Mouse (Mus musculus): ENCODE results near the gene Plrg1.

Plrg1 gene

GRCm38 (mm10) chr3:83055281-83056038, at the start of gene Plrg1:
Gene Plrg1, plus strand, starts transcription at chr3:83055522.
- in situ Hi-C loops (cut with MboI; ENCODE audit: unreplicated experiment in 2 of 2), result loop anchor here in 1 of 2 experiments (10.0 kb wide), 1 partner anchor 701 kb away; the partner anchor contains the start of gene Map9

GRCm38 (mm10) chr3:83007557-83007956, 47.8 kb upstream of the Plrg1 start, which contains the start of gene Fgg:
Gene Fgg, plus strand, starts transcription at chr3:83007724.
- in situ Hi-C loops (cut with MboI; ENCODE audit: unreplicated experiment in 2 of 2), result no loop called here

GRCm38 (mm10) chr3:83010291-83010690, 45.0 kb upstream of the Plrg1 start:
- in situ Hi-C loops (cut with MboI; ENCODE audit: unreplicated experiment in 2 of 2), result no loop called here

GRCm38 (mm10) chr3:83011136-83011535, 44.2 kb upstream of the Plrg1 start:
- in situ Hi-C loops (cut with MboI; ENCODE audit: unreplicated experiment in 2 of 2), result no loop called here

- in situ Hi-C loops (cut with MboI; ENCODE audit: unreplicated experiment in 2 of 2), result no loop called here
These were observed 43.8 kb upstream of the Plrg1 start for GRCm38 (mm10) chr3:83011565-83011964.

- in situ Hi-C loops (cut with MboI; ENCODE audit: unreplicated experiment in 2 of 2), result no loop called here
These were observed 42.7 kb upstream of the Plrg1 start for GRCm38 (mm10) chr3:83012636-83013035.

GRCm38 (mm10) chr3:83013951-83014350, 41.4 kb upstream of the Plrg1 start:
- in situ Hi-C loops (cut with MboI; ENCODE audit: unreplicated experiment in 2 of 2), result no loop called here

- in situ Hi-C loops (cut with MboI; ENCODE audit: unreplicated experiment in 2 of 2), result no loop called here
These were observed 39.1 kb upstream of the Plrg1 start for GRCm38 (mm10) chr3:83016236-83016635.

- in situ Hi-C loops (cut with MboI; ENCODE audit: unreplicated experiment in 2 of 2), result no loop called here
These were observed 34.9 kb upstream of the Plrg1 start for GRCm38 (mm10) chr3:83020387-83020786.

GRCm38 (mm10) chr3:83021176-83021575, 34.1 kb upstream of the Plrg1 start:
- in situ Hi-C loops (cut with MboI; ENCODE audit: unreplicated experiment in 2 of 2), result no loop called here

GRCm38 (mm10) chr3:83025036-83025435, 30.3 kb upstream of the Plrg1 start:
- in situ Hi-C loops (cut with MboI; ENCODE audit: unreplicated experiment in 2 of 2), result no loop called here

GRCm38 (mm10) chr3:83025475-83026301, 29.6 kb upstream of the Plrg1 start, which contains the start of gene Fga:
Gene Fga, plus strand, starts transcription at chr3:83026076.
- in situ Hi-C loops (cut with MboI; ENCODE audit: unreplicated experiment in 2 of 2), result no loop called here

- in situ Hi-C loops (cut with MboI; ENCODE audit: unreplicated experiment in 2 of 2), result no loop called here
These were observed 27.6 kb upstream of the Plrg1 start for GRCm38 (mm10) chr3:83027546-83028251.

GRCm38 (mm10) chr3:83030331-83030730, 25.0 kb upstream of the Plrg1 start:
- in situ Hi-C loops (cut with MboI; ENCODE audit: unreplicated experiment in 2 of 2), result no loop called here

- in situ Hi-C loops (cut with MboI; ENCODE audit: unreplicated experiment in 2 of 2), result no loop called here
These were observed 22.5 kb upstream of the Plrg1 start for GRCm38 (mm10) chr3:83032746-83033308.

- in situ Hi-C loops (cut with MboI; ENCODE audit: unreplicated experiment in 2 of 2), result no loop called here
These were observed 21.5 kb upstream of the Plrg1 start for GRCm38 (mm10) chr3:83033801-83034200.

GRCm38 (mm10) chr3:83038865-83039264, 16.5 kb upstream of the Plrg1 start:
- in situ Hi-C loops (cut with MboI; ENCODE audit: unreplicated experiment in 2 of 2), result no loop called here

- in situ Hi-C loops (cut with MboI; ENCODE audit: unreplicated experiment in 2 of 2), result no loop called here
These were observed 15.7 kb upstream of the Plrg1 start for GRCm38 (mm10) chr3:83039666-83040065.

GRCm38 (mm10) chr3:83042451-83042850, 12.9 kb upstream of the Plrg1 start:
- in situ Hi-C loops (cut with MboI; ENCODE audit: unreplicated experiment in 2 of 2), result no loop called here

- in situ Hi-C loops (cut with MboI; ENCODE audit: unreplicated experiment in 2 of 2), result no loop called here
These were observed 8.7 kb upstream of the Plrg1 start for GRCm38 (mm10) chr3:83046649-83047048.

All from v-Abl transformed pro-B cells (cell line).